Comparison of ENCODE assay signal across 15 mouse cellular contexts in genomic region chr11:68210714-68211113, GRCm38 (mm10).
"Had no signal": no experiment of that assay in that cellular context is flagged by ENCODE, and none has a peak within 500 bp of the region (broad histone marks: within the 10 kb centered on the region; RNA-seq: fewer than 3 reads in every experiment).

No protein-coding gene starts in this region.

- DNase-seq: kidney, adult 11 months; layer of hippocampus, adult 9-11 months; layer of hippocampus, postnatal 36 days; liver; liver, embryonic 13.5 days; liver, postnatal 0 days; lung, postnatal 14 days; thymus, postnatal 4 days had no signal

- H3K27me3 ChIP-seq: limb, embryonic 12.5 days; liver, embryonic 13.5 days; lung, embryonic 15.5 days; neural tube, embryonic 12.5 days had no signal

- H3K9me3 ChIP-seq: limb, embryonic 12.5 days; liver, embryonic 13.5 days; lung, embryonic 15.5 days; megakaryocyte, embryonic 14.5 days; midbrain, embryonic 12.5 days; neural tube, embryonic 12.5 days had no signal

- H3K4me3 ChIP-seq: limb, embryonic 12.5 days; liver, embryonic 13.5 days; lung, embryonic 15.5 days; megakaryocyte, embryonic 14.5 days; midbrain, embryonic 12.5 days; neural tube, embryonic 12.5 days had no signal

- H3K9ac ChIP-seq: limb, embryonic 12.5 days; liver, embryonic 13.5 days; liver, postnatal 0 days; lung, embryonic 15.5 days; neural tube, embryonic 12.5 days had no signal

- H3K27ac ChIP-seq: liver, embryonic 13.5 days; macrophage; midbrain, embryonic 12.5 days; neural tube, embryonic 12.5 days had no signal

- H3K4me1 ChIP-seq: liver, embryonic 13.5 days had no signal

- H3K36me3 ChIP-seq: limb, embryonic 12.5 days; liver, embryonic 13.5 days; lung, embryonic 15.5 days had no signal

- H3K4me2 ChIP-seq: limb, embryonic 12.5 days; liver, embryonic 13.5 days; lung, embryonic 15.5 days; midbrain, embryonic 12.5 days; neural tube, embryonic 12.5 days had no signal

- ATAC-seq: hindbrain, embryonic 16.5 days; liver, postnatal 0 days had no signal
